Comparison of ENCODE assay signal across 16 mouse cellular contexts in genomic region chr17:9033511-9033910, GRCm38 (mm10).
"Had no signal": no experiment of that assay in that cellular context is flagged by ENCODE, and none has a peak within 500 bp of the region (broad histone marks: within the 10 kb centered on the region; RNA-seq: fewer than 3 reads in every experiment).

No protein-coding gene starts in this region.

- H3K27ac ChIP-seq: liver, embryonic 12.5 days; liver, embryonic 14.5 days; macrophage; midbrain, embryonic 12.5 days; neural tube, embryonic 12.5 days; stomach, embryonic 15.5 days had no signal

- H3K4me2 ChIP-seq: liver, embryonic 12.5 days; midbrain, embryonic 12.5 days; midbrain, embryonic 15.5 days; neural tube, embryonic 12.5 days; stomach, embryonic 15.5 days had no signal

- H3K9me3 ChIP-seq: liver, embryonic 12.5 days; megakaryocyte, embryonic 14.5 days; midbrain, embryonic 12.5 days; midbrain, embryonic 15.5 days; neural tube, embryonic 12.5 days; stomach, embryonic 15.5 days had no signal

- ATAC-seq: liver, embryonic 12.5 days; midbrain, embryonic 15.5 days had no signal

- H3K4me3 ChIP-seq: liver, embryonic 12.5 days; megakaryocyte, embryonic 14.5 days; midbrain, embryonic 12.5 days; midbrain, embryonic 15.5 days; neural tube, embryonic 12.5 days; stomach, embryonic 15.5 days had no signal

- H3K4me1 ChIP-seq: liver, embryonic 12.5 days had no signal

- H3K9ac ChIP-seq: liver, embryonic 12.5 days; liver, embryonic 14.5 days; midbrain, embryonic 12.5 days; midbrain, embryonic 15.5 days; neural tube, embryonic 12.5 days; stomach, embryonic 15.5 days had no signal

- H3K27me3 ChIP-seq: liver, embryonic 12.5 days; neural tube, embryonic 12.5 days had no signal

- DNase-seq: lung, adult 2 months; lung, postnatal 14 days; lung, postnatal 36 days; retina, postnatal 1 day; right cerebral cortex, adult 18-20 months; thymus, adult 18-20 months; thymus, postnatal 14 days; thymus, postnatal 36 days had no signal

- H3K36me3 ChIP-seq: liver, embryonic 12.5 days; midbrain, embryonic 12.5 days; midbrain, embryonic 15.5 days; neural tube, embryonic 12.5 days; stomach, embryonic 15.5 days had no signal
